Comparison of ENCODE assay signal across 27 mouse cellular contexts in genomic region chr11:34124852-34125251, GRCm38 (mm10). TPM values are rescaled to one million over a fixed set of nuclear protein-coding genes. Genes with fewer than 3 reads are reported as not detected.
DNase-seq lines count a peak whose midpoint lies in the region; ATAC-seq and TF ChIP-seq lines count a peak whose summit lies in the region.
"Had no signal": no experiment of that assay in that cellular context is flagged by ENCODE, and none has a peak within 500 bp of the region (broad histone marks: within the 10 kb centered on the region; RNA-seq: fewer than 3 reads in every experiment).

No protein-coding gene starts in this region.

- H3K4me3 ChIP-seq in gastrocnemius, adult 2 months, result no peak overlapping the region
- H3K4me3 ChIP-seq in kidney, embryonic 14.5 days (ENCODE audit: low read length), result no peak overlapping the region
- H3K4me3 ChIP-seq in kidney, postnatal 0 days (replicated peaks; ENCODE audit: low read depth, low read length), result no peak overlapping the region
- H3K4me3 ChIP-seq: forebrain, embryonic 10.5 days; forebrain, embryonic 13.5 days had no signal

- WGBS in kidney, embryonic 14.5 days, result 15% methylated on average over 7 of the region's 7 CpGs
- 19% methylated on average over 7 of the region's 7 CpGs for WGBS in kidney, postnatal 0 days

- no peaks in the 10 kb centered on the region for H3K27me3 ChIP-seq in kidney, embryonic 14.5 days (ENCODE audit: control insufficient read depth, insufficient read depth, low read length)
- no peaks in the 10 kb centered on the region for H3K27me3 ChIP-seq in kidney, postnatal 0 days (ENCODE audit: insufficient read depth, low read length)

- DNase-seq in gastrocnemius, adult 2 months, result peak; percentile 20
- DNase-seq in gastrocnemius, postnatal 25 days, result no peak
- no peak for DNase-seq in kidney, adult 8-10 months
- peak; percentile 36 for DNase-seq in kidney, postnatal 0 days (ENCODE audit: low spot score)
- no peak for DNase-seq in kidney, postnatal 25 days
- DNase-seq: adrenal gland, adult 8-10 months; adrenal gland, postnatal 25 days; cerebellum, adult 11-12 months; cerebellum, adult 8-10 months; cerebellum, postnatal 14 days; gastrocnemius, postnatal 14 days had no signal

- H3K4me2 ChIP-seq in kidney, embryonic 14.5 days (replicated peaks; ENCODE audit: low read depth, low read length), result no peak overlapping the region
- H3K4me2 ChIP-seq in kidney, postnatal 0 days (ENCODE audit: low read length), result no peak overlapping the region
- H3K4me2 ChIP-seq: forebrain, embryonic 13.5 days; heart, embryonic 11.5 days; hindbrain, embryonic 14.5 days had no signal

- H3K4me1 ChIP-seq in kidney, embryonic 14.5 days (ENCODE audit: control insufficient read depth, insufficient read depth, low read length), result no peaks in the 10 kb centered on the region
- H3K4me1 ChIP-seq in kidney, postnatal 0 days (replicated peaks; ENCODE audit: insufficient read depth, low read length), result no peaks in the 10 kb centered on the region
- H3K4me1 ChIP-seq: forebrain, embryonic 10.5 days; forebrain, embryonic 13.5 days had no signal

- TF ChIP-seq CTCF in gastrocnemius, adult 2 months (IDR thresholded peaks at IDR 0.05), result no peak
- no peak for TF ChIP-seq CTCF in kidney, postnatal 0 days (IDR thresholded peaks at IDR 0.05; ENCODE audit: low read depth)

- ATAC-seq in kidney, embryonic 14.5 days (ENCODE audit: low FRiP score, low TSS enrichment), result 0 out of 2 replicates have a peak, but pooled peaks have one; percentile 16
- ATAC-seq in kidney, postnatal 0 days (replicated peaks; ENCODE audit: low FRiP score, low read depth), result no peak
- ATAC-seq: activated CD4-positive, CD25-positive, alpha-beta regulatory T cell, adult 4 months; forebrain, embryonic 13.5 days; forebrain, embryonic 16.5 days; hindbrain, postnatal 0 days; inflammation-experienced regulatory T-cells, adult 6 months had no signal

- no peaks in the 10 kb centered on the region for H3K9me3 ChIP-seq in kidney, embryonic 14.5 days (ENCODE audit: control insufficient read depth, low read length)
- H3K9me3 ChIP-seq in kidney, postnatal 0 days (replicated peaks; ENCODE audit: low read length), result no peaks in the 10 kb centered on the region
- H3K9me3 ChIP-seq: forebrain, embryonic 10.5 days; forebrain, embryonic 13.5 days had no signal

- no peak overlapping the region for H3K27ac ChIP-seq in gastrocnemius, adult 2 months
- H3K27ac ChIP-seq in kidney, embryonic 14.5 days (ENCODE audit: low read depth, low read length), result no peak overlapping the region
- no peak overlapping the region for H3K27ac ChIP-seq in kidney, postnatal 0 days
- H3K27ac ChIP-seq: forebrain, embryonic 10.5 days; forebrain, embryonic 13.5 days; hindbrain, embryonic 14.5 days; hindbrain, postnatal 0 days had no signal

- no peaks in the 10 kb centered on the region for H3K36me3 ChIP-seq in kidney, embryonic 14.5 days (ENCODE audit: control insufficient read depth, insufficient read depth, low read length)
- H3K36me3 ChIP-seq in kidney, postnatal 0 days (ENCODE audit: insufficient read depth, low read length), result no peaks in the 10 kb centered on the region
- H3K36me3 ChIP-seq: forebrain, embryonic 10.5 days had no signal

- intact Hi-C loops in gastrocnemius, adult 2 months (cut with DNase I), result no loop called here

- no peak overlapping the region for H3K9ac ChIP-seq in kidney, embryonic 14.5 days (ENCODE audit: low read depth, low read length)
- H3K9ac ChIP-seq in kidney, postnatal 0 days (ENCODE audit: low read depth, low read length), result no peak overlapping the region
- H3K9ac ChIP-seq: forebrain, embryonic 13.5 days; hindbrain, embryonic 14.5 days had no signal

RNA-seq across cellular contexts. Expression of gene 4930469K13Rik, which starts 26.5 kb away (rescaled TPM):
- not detected for total RNA-seq in gastrocnemius, adult 2 months (2021)
- total RNA-seq in gastrocnemius, postnatal 25 days (2021), result not detected
- polyA plus RNA-seq in kidney, embryonic 14.5 days (2014; fragmentation: Nextera tagmentation; extraction: Ambion mirVana), result not detected in 2 replicates
- not detected in 2 replicates for polyA plus RNA-seq in kidney, postnatal 0 days (2015; fragmentation: Nextera tagmentation; extraction: Ambion mirVana)
- total RNA-seq: adrenal gland, adult 8-10 months; adrenal gland, postnatal 25 days; ES-E14; gastrocnemius, adult 18-20 months; gastrocnemius, postnatal 14 days; heart, adult 8-10 months; heart, postnatal 14 days; heart, postnatal 4 days had no signal
- polyA plus RNA-seq: embryonic facial prominence, embryonic 11.5 days; forebrain, embryonic 10.5 days; forebrain, embryonic 13.5 days; forebrain, embryonic 16.5 days; heart, embryonic 11.5 days; heart, embryonic 16.5 days had no signal

Comparison
In these comparisons a context has a peak if more than half of its experiments do, and no peak if none do; other contexts are left out.
1. DNase-seq: peak in gastrocnemius, adult 2 months (single experiment) and kidney, postnatal 0 days (single experiment); none in gastrocnemius, postnatal 25 days (single experiment), kidney, adult 8-10 months (0 of 2) and kidney, postnatal 25 days (0 of 2).